Mouse (Mus musculus): ENCODE results near the gene Cdk5.

- no peak for TF ChIP-seq GATA1 (IDR thresholded peaks at IDR 0.05; ENCODE audit: borderline replicate concordance, low read length)
- no peak for TF ChIP-seq CTCF (IDR thresholded peaks at IDR 0.05; ENCODE audit: low read depth, low read length)
These were observed 49.5 kb downstream of the Cdk5 start for GRCm38 (mm10) chr5:24373807-24374206.
